Mouse (Mus musculus) CH12.LX (cell line): ENCODE measurements around the gene Map2. TPM values are rescaled to one million over a fixed set of nuclear protein-coding genes. Genes with fewer than 3 reads are reported as not detected.

Experiments
- DNase-seq: peaks from one replicate; pipeline ENCODE4 v3.0.0-alpha.2; 2013; ENCODE audit errors: extremely low read depth
- H3K27ac ChIP-seq: 2 replicates; pipeline ENCODE4 v1.5.1; 2012; ENCODE audit warnings: low read depth, mild to moderate bottlenecking, control low read depth, moderate library complexity; ENCODE audit not compliant: insufficient read depth
- H3K27me3 ChIP-seq: replicated peaks from 2 replicates; pipeline ENCODE3; 2012; ENCODE audit warnings: inconsistent platforms
- H3K36me3 ChIP-seq, 2 experiments: replicated peaks in 1 of 2; 2 replicates each; pipeline versions ENCODE3 to v1.6.1; 2012; ENCODE audit warnings: inconsistent platforms in 1 of 2, low read length in 1 of 2, mild to moderate bottlenecking in 1 of 2, mixed read lengths in 1 of 2, moderate library complexity in 1 of 2; ENCODE audit not compliant: control insufficient read depth in 1 of 2, insufficient read depth in 1 of 2
- H3K4me1 ChIP-seq, 2 experiments: 2 replicates each; pipeline ENCODE4 v1.6.1; 2012; ENCODE audit warnings: inconsistent platforms in 1 of 2, moderate library complexity in 1 of 2; ENCODE audit not compliant: insufficient read depth in 2 of 2, control insufficient read depth in 1 of 2
- H3K4me2 ChIP-seq: 2 replicates; pipeline ENCODE4 v1.6.1; 2012; ENCODE audit warnings: low read depth, mild to moderate bottlenecking, control low read depth; ENCODE audit not compliant: poor library complexity, insufficient read depth, severe bottlenecking
- H3K4me3 ChIP-seq, 3 experiments: fragments of 150-350 bp in 1 of 3; sonication (generic) in 1 of 3; replicated peaks in 1 of 3; 2 replicates each; pipeline versions ENCODE3 to v1.5.1; 2011 to 2012; ENCODE audit warnings: low read depth in 2 of 3, low read length in 2 of 3, mild to moderate bottlenecking in 2 of 3, moderate library complexity in 2 of 3, control low read depth in 1 of 3, improper control_type of control experiment in 1 of 3, inconsistent platforms in 1 of 3, mixed read lengths in 1 of 3; ENCODE audit not compliant: poor library complexity in 1 of 3
- H3K79me2 ChIP-seq: replicated peaks from 2 replicates; pipeline ENCODE4 v1.6.1; 2012; ENCODE audit warnings: mild to moderate bottlenecking, moderate library complexity; ENCODE audit not compliant: control insufficient read depth, poor library complexity, insufficient read depth, severe bottlenecking; ENCODE audit errors: extremely low read depth
- H3K9ac ChIP-seq: 2 replicates; pipeline ENCODE4 v1.6.1; 2012; ENCODE audit warnings: low read depth, mild to moderate bottlenecking, control low read depth, moderate library complexity; ENCODE audit not compliant: insufficient read depth
- H3K9me3 ChIP-seq: replicated peaks from 2 replicates; pipeline ENCODE3; 2012; ENCODE audit warnings: low read length, inconsistent platforms, mixed read lengths
- BHLHE40 ChIP-seq: IDR thresholded peaks from 2 replicates; pipeline ENCODE4 v1.6.1; 2011; ENCODE audit warnings: mild to moderate bottlenecking, low read depth, low read length, improper control_type of control experiment
- CHD1 ChIP-seq: IDR thresholded peaks from 2 replicates; pipeline ENCODE4 v1.6.1; 2012; ENCODE audit warnings: low read depth, low read length, improper control_type of control experiment, inconsistent platforms
- CHD2 ChIP-seq: IDR thresholded peaks from 2 replicates; pipeline ENCODE4 v1.6.1; 2011; ENCODE audit warnings: low read length, improper control_type of control experiment
- CTCF ChIP-seq, 2 experiments: IDR thresholded peaks in 1 of 2; conservative IDR thresholded peaks in 1 of 2; 2 replicates each; pipeline ENCODE4 v1.5.1; 2011 to 2012; ENCODE audit warnings: low read depth in 2 of 2, low read length in 2 of 2, improper control_type of control experiment in 1 of 2, inconsistent platforms in 1 of 2, mild to moderate bottlenecking in 1 of 2, moderate library complexity in 1 of 2
- EP300 ChIP-seq: IDR thresholded peaks from 2 replicates; pipeline ENCODE4 v1.6.1; 2011; ENCODE audit warnings: low read length, improper control_type of control experiment
- HCFC1 ChIP-seq: IDR thresholded peaks from 2 replicates; pipeline ENCODE4 v1.6.1; 2012; ENCODE audit warnings: low read depth, mild to moderate bottlenecking, inconsistent platforms, low read length, improper control_type of control experiment
- JUND ChIP-seq: conservative IDR thresholded peaks from 2 replicates; pipeline ENCODE4 v1.6.1; 2011; ENCODE audit warnings: low read depth, low read length, improper control_type of control experiment
- KAT2A ChIP-seq: IDR thresholded peaks from 2 replicates; pipeline ENCODE4 v1.6.1; 2012; ENCODE audit warnings: low read length, improper control_type of control experiment, inconsistent platforms; ENCODE audit not compliant: insufficient replicate concordance
- MAX ChIP-seq: IDR thresholded peaks from 2 replicates; pipeline ENCODE4 v1.6.1; 2011; ENCODE audit warnings: low read length, improper control_type of control experiment
- MEF2A ChIP-seq: IDR thresholded peaks from 2 replicates; pipeline ENCODE4 v1.6.1; 2014; ENCODE audit warnings: low read depth, mild to moderate bottlenecking, inconsistent platforms, low read length, improper control_type of control experiment, borderline replicate concordance
- MYC ChIP-seq: IDR thresholded peaks from 2 replicates; pipeline ENCODE4 v1.6.1; 2011; ENCODE audit warnings: low read depth, mild to moderate bottlenecking, improper control_type of control experiment, low read length
- NRF1 ChIP-seq: IDR thresholded peaks from 2 replicates; pipeline ENCODE4 v1.6.1; 2014; ENCODE audit warnings: low read depth, mild to moderate bottlenecking, inconsistent platforms, low read length, improper control_type of control experiment, moderate library complexity
- POLR2AphosphoS2 ChIP-seq: IDR thresholded peaks from 2 replicates; pipeline ENCODE4 v1.6.1; 2011; ENCODE audit warnings: low read depth, low read length, improper control_type of control experiment
- RCOR1 ChIP-seq: conservative IDR thresholded peaks from 2 replicates; pipeline ENCODE4 v1.6.1; 2012; ENCODE audit warnings: low read depth, mild to moderate bottlenecking, inconsistent platforms, low read length, improper control_type of control experiment
- SIN3A ChIP-seq: IDR thresholded peaks from 2 replicates; pipeline ENCODE4 v1.6.1; 2012; ENCODE audit warnings: low read length, improper control_type of control experiment, inconsistent platforms
- TBP ChIP-seq: conservative IDR thresholded peaks from 2 replicates; pipeline ENCODE4 v1.6.1; 2011; ENCODE audit warnings: low read depth, low read length, improper control_type of control experiment
- TCF12 ChIP-seq: IDR thresholded peaks from 2 replicates; pipeline ENCODE4 v1.6.1; 2014; ENCODE audit warnings: low read depth, mild to moderate bottlenecking, inconsistent platforms, low read length, improper control_type of control experiment
- ZC3H11A ChIP-seq: IDR thresholded peaks from 2 replicates; pipeline ENCODE4 v1.6.1; 2012; ENCODE audit warnings: low read depth, mild to moderate bottlenecking, inconsistent platforms, low read length, improper control_type of control experiment
- ZMIZ1 ChIP-seq: IDR thresholded peaks from 2 replicates; pipeline ENCODE4 v1.6.1; 2012; ENCODE audit warnings: low read depth, mild to moderate bottlenecking, inconsistent platforms, low read length, improper control_type of control experiment
- ZNF384 ChIP-seq: IDR thresholded peaks from 2 replicates; pipeline ENCODE4 v1.6.1; 2012; ENCODE audit warnings: low read depth, low read length, improper control_type of control experiment, inconsistent platforms
- dilution Hi-C: fragments of 300-500 bp; cut with MboI; formaldehyde crosslinking; loops from 2 replicates; pipeline ENCODE4 v1.14.3; 2020; ENCODE audit warnings: low sequenced_read_pairs; ENCODE audit not compliant: extremely low pct_unique_long_range_greater_than_20kb, extremely low pct_ligation_motif_present
- in situ Hi-C: fragments of 300-500 bp; cut with MboI; formaldehyde crosslinking; loops from 3 replicates; pipeline ENCODE4 v1.14.3; 2019; ENCODE audit warnings: low sequenced_read_pairs, low pct_ligation_motif_present, low pct_unique_long_range_greater_than_20kb, mixed read lengths
- polyA plus RNA-seq: library from polyadenylated mRNA; unstranded; fragments of >175 nt; gene quantifications from 2 replicates; pipeline ENCODE4 v1.2.1, GENCODE M21; 2012; ENCODE audit warnings: low read depth; ENCODE audit not compliant: insufficient read length
- total RNA-seq, 2 experiments: library from RNA; depleted of rRNA; stranded (reverse); fragments of 300-350 nt in 1 of 2; fragments of >200 nt in 1 of 2; gene quantifications; 2 replicates each; pipeline ENCODE4 v1.2.3; 2012 to 2014

The Map2 gene
- total and polyA plus RNA-seq, 3 experiments = 1.5 to 6.5 (median 5.9) TPM

- H3K4me3 ChIP-seq = no peak overlapping the region
- H3K27me3 ChIP-seq = no peaks in the 10 kb centered on the region
- no peak overlapping the region for H3K9ac ChIP-seq
- H3K27ac ChIP-seq = no peak overlapping the region
- H3K79me2 ChIP-seq = no peaks in the 10 kb centered on the region
- no peaks in the 10 kb centered on the region for H3K36me3 ChIP-seq
- H3K4me2 ChIP-seq = no peak overlapping the region
- no peaks in the 10 kb centered on the region for H3K9me3 ChIP-seq
- no peaks in the 10 kb centered on the region for H3K4me1 ChIP-seq
- dilution Hi-C loops = no loop called here
- DNase-seq = no peak
- in situ Hi-C loops = no loop called here
- TF ChIP-seq RCOR1 = no peak
- TF ChIP-seq MEF2A = no peak
- no peak for TF ChIP-seq TBP
- no peak for TF ChIP-seq MYC
- no peak for TF ChIP-seq HCFC1
- no peak for TF ChIP-seq ZC3H11A
- no peak for TF ChIP-seq SIN3A
- no peak for TF ChIP-seq CHD2
- no peak for TF ChIP-seq EP300
- TF ChIP-seq ZMIZ1 = no peak
- TF ChIP-seq POLR2AphosphoS2 = no peak
- TF ChIP-seq TCF12 = no peak
- no peak for TF ChIP-seq CTCF (conservative IDR thresholded peaks at IDR 0.05 in 1 of 2, IDR thresholded peaks at IDR 0.05 in 1 of 2; ENCODE audit: low read depth in 2 of 2, low read length in 2 of 2)
- TF ChIP-seq MAX = no peak
Observed at GRCm38 (mm10) chr1:66244910-66245309, 69.8 kb downstream of the Map2 start.

DNA sequence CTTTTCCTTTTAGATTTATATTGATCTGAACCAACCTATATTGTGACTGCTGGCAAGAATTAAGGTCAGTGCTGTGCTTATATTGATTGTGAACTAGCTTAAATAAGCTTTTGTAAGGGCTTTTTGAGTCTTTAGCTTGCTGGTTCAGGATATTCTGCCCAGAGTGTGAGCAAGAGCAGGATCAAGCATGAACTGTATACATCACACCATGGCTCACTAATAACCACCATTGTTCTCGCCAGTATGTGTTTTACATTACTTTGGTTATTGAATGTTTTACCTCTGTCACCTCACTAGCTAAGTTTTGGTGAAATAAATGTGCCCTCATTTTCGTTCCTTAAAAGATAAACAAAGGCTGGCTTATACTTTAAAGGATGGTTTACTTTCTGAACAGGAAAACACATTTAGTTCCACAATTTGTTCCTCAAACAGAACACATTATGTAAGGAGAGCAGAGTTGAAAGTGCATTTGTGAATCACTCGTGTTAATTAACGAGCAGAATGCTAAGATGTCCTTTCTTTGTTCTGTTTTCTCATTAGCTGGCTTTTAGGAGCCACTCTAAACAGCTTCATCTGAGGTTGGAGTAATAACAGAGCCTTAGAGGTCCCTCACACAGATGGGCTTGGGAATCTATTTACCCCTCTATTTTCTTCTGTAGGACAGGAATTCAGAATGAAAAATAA lies 76.7 kb downstream of the Map2 start:
- Histone ChIP-seq H3K9ac (no peak overlapping the region), H3K9me3 (no peaks in the 10 kb centered on the region), H3K4me2 (no peak overlapping the region), H3K4me3 (no peak overlapping the region), H3K79me2 (no peaks in the 10 kb centered on the region), H3K4me1 (no peaks in the 10 kb centered on the region), H3K27ac (no peak overlapping the region), H3K36me3 (no peaks in the 10 kb centered on the region), H3K27me3 (no peaks in the 10 kb centered on the region)
- in situ Hi-C loops = no loop called here
- TF ChIP-seq EP300 (no peak), TBP (no peak), NRF1 (no peak), MEF2A (no peak), CHD2 (no peak), BHLHE40 (no peak), ZNF384 (no peak), RCOR1 (no peak), KAT2A (no peak), JUND (no peak), CHD1 (no peak)
- dilution Hi-C loops = no loop called here
- no peak for DNase-seq
